Mouse (Mus musculus) CH12.LX (cell line): ENCODE results near the gene Atp6v1g2.

Source experiments
- BHLHE40 ChIP-seq: IDR thresholded peaks from 2 replicates; pipeline ENCODE4 v1.6.1; 2011; ENCODE audit warnings: mild to moderate bottlenecking, low read depth, low read length, improper control_type of control experiment
- CTCF ChIP-seq, 2 experiments: IDR thresholded peaks in 1 of 2; conservative IDR thresholded peaks in 1 of 2; 2 replicates each; pipeline ENCODE4 v1.5.1; 2011 to 2012; ENCODE audit warnings: low read depth in 2 of 2, low read length in 2 of 2, improper control_type of control experiment in 1 of 2, inconsistent platforms in 1 of 2, mild to moderate bottlenecking in 1 of 2, moderate library complexity in 1 of 2
- TBP ChIP-seq: conservative IDR thresholded peaks from 2 replicates; pipeline ENCODE4 v1.6.1; 2011; ENCODE audit warnings: low read depth, low read length, improper control_type of control experiment

GRCm38 (mm10) chr17:35278049-35278448 is 44.6 kb downstream of the Atp6v1g2 start:
- TF ChIP-seq BHLHE40 (no peak), TBP (no peak), CTCF (conservative IDR thresholded peaks at IDR 0.05 in 1 of 2, IDR thresholded peaks at IDR 0.05 in 1 of 2; ENCODE audit: low read depth in 2 of 2, low read length in 2 of 2) (no peak)
